Mouse (Mus musculus) neural tube, embryonic 11.5 days (tissue): ENCODE results near the gene Ldlr. TPM values are rescaled to one million over a fixed set of nuclear protein-coding genes. Genes with fewer than 3 reads are reported as not detected.

ENCODE experiments used
- ATAC-seq: fragments of 200-750 bp; cut with Nextera tagmentation; 2 replicates; pipeline ENCODE4 v1.8.0; 2017; ENCODE audit warnings: moderate number of reproducible peaks, mild to moderate bottlenecking, moderate TSS enrichment, moderate library complexity; ENCODE audit not compliant: insufficient read depth, low FRiP score, low TSS enrichment
- DNase-seq: peaks from one replicate; pipeline ENCODE4 v3.0.0-alpha.2; 2015; ENCODE audit warnings: low spot score
- H3K27ac ChIP-seq: fragments of 300-500 bp; sonication (generic); 2 replicates; pipeline ENCODE4 v1.5.1; 2014; ENCODE audit warnings: low read depth, mild to moderate bottlenecking, low read length
- H3K27me3 ChIP-seq: fragments of 300-500 bp; sonication (generic); 2 replicates; pipeline ENCODE4 v1.6.1; 2014; ENCODE audit warnings: mild to moderate bottlenecking, low read length, mixed read lengths; ENCODE audit not compliant: control insufficient read depth, insufficient read depth
- H3K36me3 ChIP-seq: fragments of 300-500 bp; sonication (generic); 2 replicates; pipeline ENCODE4 v1.6.1; 2014; ENCODE audit warnings: mild to moderate bottlenecking, low read length, moderate library complexity, mixed read lengths; ENCODE audit not compliant: control insufficient read depth, insufficient read depth
- H3K4me1 ChIP-seq: fragments of 300-500 bp; sonication (generic); 2 replicates; pipeline ENCODE4 v1.6.1; 2014; ENCODE audit warnings: low read length, mixed read lengths; ENCODE audit not compliant: control insufficient read depth, insufficient read depth
- H3K4me2 ChIP-seq: fragments of 300-500 bp; sonication (generic); 2 replicates; pipeline ENCODE4 v1.6.1; 2014; ENCODE audit warnings: low read depth, mild to moderate bottlenecking, moderate library complexity
- H3K4me3 ChIP-seq: fragments of 300-500 bp; sonication (generic); 2 replicates; pipeline ENCODE4 v1.5.1; 2014; ENCODE audit warnings: low read depth, low read length
- H3K9ac ChIP-seq: fragments of 300-500 bp; sonication (generic); 2 replicates; pipeline ENCODE4 v1.6.1; 2014; ENCODE audit warnings: mild to moderate bottlenecking, low read length
- H3K9me3 ChIP-seq: fragments of 300-500 bp; sonication (generic); 2 replicates; pipeline ENCODE4 v1.6.1; 2016; ENCODE audit warnings: low read length; ENCODE audit not compliant: control insufficient read depth
- WGBS: fragments of 180-500 bp; shearing (Covaris S2); extraction: QIAGEN DNeasy Blood & Tissue Kit; methylation state at CpG from one replicate; pipeline ENCODE4 v1.1.7; 2014; 5-methylcytosine and 5-hydroxymethylcytosine counted together
- polyA plus RNA-seq: library from polyadenylated mRNA; unstranded; fragments of >200 nt; fragmentation: Nextera tagmentation; extraction: Ambion mirVana; gene quantifications from 2 replicates; pipeline ENCODE4 v1.2.1, GENCODE M21; 2014

Gene Ldlr
- 18.7 and 22.5 TPM in 2 replicates for polyA plus RNA-seq

DNA sequence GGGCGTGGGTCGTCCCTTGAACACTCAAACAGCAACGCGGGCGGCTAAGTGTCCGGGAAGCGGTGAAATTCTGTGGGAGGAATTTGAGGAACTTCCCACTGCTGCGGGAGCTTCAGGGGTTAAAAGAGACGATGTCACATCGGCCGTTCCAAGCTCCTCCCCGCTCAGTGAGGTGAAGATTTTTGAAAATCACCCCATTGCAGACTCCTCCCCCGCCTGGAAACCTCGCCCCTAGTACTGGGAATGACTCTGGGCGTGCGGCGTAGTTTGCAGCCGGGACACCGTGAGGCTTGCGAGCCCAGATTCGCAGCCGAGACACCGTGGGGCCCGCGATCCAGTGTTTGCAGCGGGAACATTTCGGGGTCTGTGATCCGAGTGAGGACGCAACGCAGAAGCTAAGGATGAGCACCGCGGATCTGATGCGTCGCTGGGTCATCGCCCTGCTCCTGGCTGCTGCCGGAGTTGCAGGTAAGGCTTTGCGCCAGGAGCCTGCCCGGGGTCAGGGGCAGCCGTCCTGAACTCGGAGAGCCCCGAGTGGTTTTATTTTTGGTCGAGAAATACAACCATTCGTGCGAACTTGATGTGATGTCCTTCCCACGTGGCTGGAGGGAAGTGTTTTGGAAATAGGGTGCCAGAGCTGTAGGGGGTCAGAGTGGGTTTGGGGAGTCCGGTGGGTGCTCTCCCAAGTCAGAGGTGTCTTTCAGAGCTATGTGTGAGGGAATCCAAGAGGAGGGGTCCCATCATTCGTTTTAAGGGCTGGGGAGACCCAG, at the start of gene Ldlr:
Ldlr (plus strand) TSS at position 107 of the 770 bp plus-strand sequence.
- DNase-seq: peak; percentile 90
- H3K9me3 ChIP-seq: no peaks in the 10 kb centered on the region
- peak within 1 kb of the TSS; percentile 94 for H3K27ac ChIP-seq
- peak within 1 kb of the TSS; percentile 74 for H3K9ac ChIP-seq
- H3K4me2 ChIP-seq: peak within 1 kb of the TSS; percentile 84
- WGBS: under 1% methylated on average over 47 of the region's 47 CpGs
- H3K27me3 ChIP-seq: no peaks in the 10 kb centered on the region
- H3K36me3 ChIP-seq: peaks cover 6% of the 10 kb centered on the region; the same call in 1 of the 2 replicates
- H3K4me3 ChIP-seq: peak within 1 kb of the TSS; percentile 74
- peaks cover 13% of the 10 kb centered on the region for H3K4me1 ChIP-seq
- peak; percentile 80 for ATAC-seq

GRCm38 (mm10) chr9:21677706-21678105, 45.6 kb upstream of the Ldlr start:
- Histone ChIP-seq H3K4me2 (no peak overlapping the region), H3K27ac (no peak overlapping the region), H3K36me3 (peaks cover 54% of the 10 kb centered on the region), H3K9me3 (no peaks in the 10 kb centered on the region), H3K4me3 (no peak overlapping the region), H3K4me1 (no peaks in the 10 kb centered on the region), H3K27me3 (no peaks in the 10 kb centered on the region), H3K9ac (no peak overlapping the region)
- DNase-seq (no peak), ATAC-seq (no peak)
- 96% methylated on average over 17 of the region's 17 CpGs for WGBS

DNA sequence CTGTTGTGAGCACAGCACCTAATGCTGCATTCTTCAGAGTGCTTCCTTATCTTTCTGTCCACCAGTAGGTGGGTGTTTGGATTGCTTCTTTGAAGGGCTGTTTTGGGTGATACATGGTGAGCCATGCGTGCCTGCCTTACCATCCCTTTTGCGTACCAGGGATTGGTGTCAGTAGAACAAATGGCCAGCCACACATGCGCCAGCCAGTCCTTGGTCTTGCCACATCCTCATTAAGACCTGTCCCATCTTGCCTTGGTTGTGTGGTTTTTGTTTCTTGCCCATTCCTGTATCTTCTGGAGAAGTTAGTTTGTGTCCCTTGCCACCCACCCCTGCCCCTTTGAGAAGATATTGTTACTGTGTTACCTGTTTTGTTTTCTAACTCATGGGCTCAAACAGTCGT, 42.8 kb upstream of the Ldlr start:
- Histone ChIP-seq H3K4me1 (no peaks in the 10 kb centered on the region), H3K27me3 (no peaks in the 10 kb centered on the region), H3K36me3 (peaks cover 39% of the 10 kb centered on the region), H3K4me3 (no peak overlapping the region), H3K4me2 (no peak overlapping the region), H3K9me3 (no peaks in the 10 kb centered on the region), H3K27ac (no peak overlapping the region), H3K9ac (no peak overlapping the region)
- no peak for DNase-seq
- WGBS: 91% methylated on average over 4 of the region's 4 CpGs
- ATAC-seq: no peak

DNA sequence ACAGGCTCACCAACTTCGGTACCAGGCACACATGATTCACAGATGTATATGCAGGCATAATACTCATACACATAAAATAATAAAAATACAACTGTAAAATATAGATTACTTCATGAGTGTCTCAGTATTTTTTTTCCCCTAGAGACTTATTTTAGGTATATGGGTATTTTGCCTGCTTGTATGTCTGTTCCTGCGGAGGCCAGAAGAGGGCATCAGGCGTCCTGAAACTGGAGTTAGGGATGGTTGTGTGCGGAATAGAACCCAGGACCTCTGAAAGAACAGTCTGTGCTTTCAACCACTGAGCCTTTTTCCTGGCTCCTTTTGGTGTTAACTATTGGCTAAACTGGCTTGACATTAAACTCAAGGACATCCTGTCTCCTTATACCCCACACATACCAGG, 40.5 kb upstream of the Ldlr start:
- H3K4me2 ChIP-seq: no peak overlapping the region
- no peak overlapping the region for H3K9ac ChIP-seq
- DNase-seq: no peak
- H3K4me3 ChIP-seq: no peak overlapping the region
- peaks cover 41% of the 10 kb centered on the region for H3K36me3 ChIP-seq
- H3K27me3 ChIP-seq: no peaks in the 10 kb centered on the region
- ATAC-seq: no peak
- H3K27ac ChIP-seq: no peak overlapping the region
- H3K4me1 ChIP-seq: no peaks in the 10 kb centered on the region
- H3K9me3 ChIP-seq: no peaks in the 10 kb centered on the region
- WGBS: 82% methylated on average over 4 of the region's 4 CpGs

DNA sequence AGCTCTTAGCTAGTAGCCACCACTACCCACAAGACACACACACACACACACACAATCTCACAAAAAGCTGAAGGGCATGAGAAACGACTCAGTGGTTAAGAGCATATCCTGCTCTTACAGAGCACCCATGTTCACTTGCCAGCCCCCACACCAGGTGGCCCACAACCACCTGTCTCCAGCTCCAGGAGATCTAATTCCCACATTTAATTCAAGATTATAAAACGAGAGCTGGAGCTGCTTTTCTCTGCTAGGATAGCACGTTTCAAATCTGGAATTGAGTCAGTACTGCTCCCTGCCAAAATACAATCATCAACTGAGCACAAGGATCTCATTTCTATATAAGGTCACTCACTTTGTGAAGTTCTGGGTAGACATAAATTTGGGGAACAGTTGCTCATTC, 39.4 kb upstream of the Ldlr start:
- Histone ChIP-seq H3K4me1 (no peaks in the 10 kb centered on the region), H3K4me3 (no peak overlapping the region), H3K36me3 (peaks cover 33% of the 10 kb centered on the region), H3K27ac (no peak overlapping the region), H3K4me2 (no peak overlapping the region), H3K9ac (no peak overlapping the region), H3K27me3 (no peaks in the 10 kb centered on the region), H3K9me3 (no peaks in the 10 kb centered on the region)
- DNase-seq (no peak), ATAC-seq (no peak)
- 87% methylated on average over 3 of the region's 3 CpGs for WGBS

DNA sequence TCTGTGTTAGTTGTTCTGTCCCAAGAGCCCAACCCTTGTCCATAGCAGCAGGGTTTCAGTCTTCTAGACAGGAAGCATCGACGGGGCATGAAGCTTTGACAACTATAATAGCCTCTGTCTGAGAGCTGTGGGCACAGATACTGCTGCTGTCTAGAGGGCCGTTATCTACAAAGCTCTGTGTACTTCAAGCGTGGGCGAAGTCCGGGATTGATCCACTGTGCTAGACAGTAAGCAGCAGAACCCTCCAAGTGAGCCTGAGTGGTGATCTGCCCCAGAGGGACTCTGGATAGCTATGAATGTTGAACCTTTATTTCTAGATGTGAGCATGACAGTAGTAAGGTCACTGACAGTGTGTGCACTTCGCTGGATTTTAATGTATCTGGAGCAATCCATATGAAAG, 34.7 kb upstream of the Ldlr start:
- Histone ChIP-seq H3K27ac (no peak overlapping the region), H3K27me3 (no peaks in the 10 kb centered on the region), H3K9me3 (no peaks in the 10 kb centered on the region), H3K9ac (no peak overlapping the region), H3K4me2 (no peak overlapping the region), H3K4me3 (no peak overlapping the region), H3K36me3 (peaks cover 27% of the 10 kb centered on the region), H3K4me1 (no peaks in the 10 kb centered on the region)
- 94% methylated on average over 7 of the region's 7 CpGs for WGBS
- ATAC-seq: no peak
- no peak for DNase-seq

GRCm38 (mm10) chr9:21690031-21690430, 33.3 kb upstream of the Ldlr start:
- H3K9ac ChIP-seq: no peak overlapping the region
- H3K4me3 ChIP-seq: no peak overlapping the region
- no peak for DNase-seq
- peaks cover 24% of the 10 kb centered on the region for H3K36me3 ChIP-seq
- H3K27me3 ChIP-seq: no peaks in the 10 kb centered on the region
- no peak overlapping the region for H3K27ac ChIP-seq
- H3K4me1 ChIP-seq: no peaks in the 10 kb centered on the region
- no peak for ATAC-seq
- WGBS: 84% methylated on average over 3 of the region's 3 CpGs
- no peaks in the 10 kb centered on the region for H3K9me3 ChIP-seq
- no peak overlapping the region for H3K4me2 ChIP-seq

GRCm38 (mm10) chr9:21691862-21692261, 31.4 kb upstream of the Ldlr start:
- H3K27me3 ChIP-seq: no peaks in the 10 kb centered on the region
- no peaks in the 10 kb centered on the region for H3K4me1 ChIP-seq
- H3K36me3 ChIP-seq: peaks cover 17% of the 10 kb centered on the region
- 57% methylated on average over 2 of the region's 2 CpGs for WGBS
- H3K27ac ChIP-seq: no peak overlapping the region
- H3K9me3 ChIP-seq: no peaks in the 10 kb centered on the region
- ATAC-seq (no peak), DNase-seq (peak; percentile 43)
- no peak overlapping the region for H3K9ac ChIP-seq
- no peak overlapping the region for H3K4me2 ChIP-seq
- H3K4me3 ChIP-seq: no peak overlapping the region

- Histone ChIP-seq H3K36me3 (peaks cover 18% of the 10 kb centered on the region), H3K4me1 (no peaks in the 10 kb centered on the region), H3K27me3 (no peaks in the 10 kb centered on the region), H3K27ac (no peak overlapping the region), H3K4me3 (no peak overlapping the region), H3K4me2 (no peak overlapping the region), H3K9me3 (no peaks in the 10 kb centered on the region), H3K9ac (no peak overlapping the region)
- WGBS: 99% methylated on average over 4 of the region's 4 CpGs
- ATAC-seq (no peak), DNase-seq (no peak)
Observed at GRCm38 (mm10) chr9:21692491-21692890, 30.8 kb upstream of the Ldlr start.
